Mouse (Mus musculus): ENCODE data around the gene Fam72a. TPM values are rescaled to one million over a fixed set of nuclear protein-coding genes. Genes with fewer than 3 reads are reported as not detected.

The Fam72a gene
- polyA plus RNA-seq, 1 experiment from 2014 or later: 2.5 TPM

DNA sequence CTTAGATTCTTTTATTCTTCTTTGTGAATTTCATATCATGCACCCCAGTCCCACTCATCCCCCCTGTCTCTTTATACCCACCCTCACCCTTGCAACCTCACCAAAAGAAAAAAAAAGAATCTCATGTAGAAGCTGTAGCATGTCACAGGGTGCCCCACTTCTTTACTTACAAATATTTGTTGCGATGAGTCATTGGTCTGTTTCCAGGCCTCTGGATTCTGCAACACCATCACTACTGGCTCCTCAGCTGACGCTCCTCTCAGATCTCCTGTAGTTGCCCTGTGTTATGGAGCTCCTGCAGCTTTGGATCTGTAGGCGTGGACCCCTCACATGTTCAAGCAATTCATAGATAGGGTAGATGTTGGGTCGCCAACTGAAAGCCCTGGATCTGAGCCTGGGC is 12.1 kb downstream of the Fam72a start:
- 93% methylated on average over 4 of the region's 4 CpGs for WGBS
- no peak overlapping the region for H3K9ac ChIP-seq
- H3K9me3 ChIP-seq: no peaks in the 10 kb centered on the region
- peaks cover 15% of the 10 kb centered on the region for H3K4me1 ChIP-seq
- H3K27ac ChIP-seq: no peak overlapping the region
- no peak overlapping the region for H3K4me2 ChIP-seq (replicated peaks)
- H3K36me3 ChIP-seq: no peaks in the 10 kb centered on the region
- H3K4me3 ChIP-seq: no peak overlapping the region
- no peaks in the 10 kb centered on the region for H3K27me3 ChIP-seq
- ATAC-seq (ENCODE audit: low FRiP score, low read depth): no peak

DNA sequence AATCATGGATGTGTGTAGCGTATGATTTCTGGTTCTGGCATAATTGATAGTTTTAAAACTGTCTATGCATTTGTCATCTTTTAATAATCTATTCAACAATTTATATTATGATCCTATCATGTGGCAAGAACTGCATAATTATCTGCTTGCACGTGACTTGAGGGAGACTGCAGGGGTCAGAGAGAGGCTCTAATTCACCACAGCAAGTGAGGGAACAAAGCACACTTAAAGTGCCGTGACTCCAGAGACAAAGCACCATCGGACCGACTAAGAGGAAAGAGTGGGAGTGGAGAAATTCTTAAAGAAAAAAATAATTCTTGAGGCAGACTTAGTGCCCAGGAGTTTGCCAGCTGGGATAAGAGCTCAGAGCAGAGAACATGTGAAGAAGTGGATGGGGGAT is 13.1 kb downstream of the Fam72a start:
- H3K4me1 ChIP-seq: peaks cover 15% of the 10 kb centered on the region
- H3K4me2 ChIP-seq (replicated peaks): no peak overlapping the region
- 71% methylated on average over 5 of the region's 5 CpGs for WGBS
- no peak overlapping the region for H3K4me3 ChIP-seq
- no peaks in the 10 kb centered on the region for H3K27me3 ChIP-seq
- no peak for ATAC-seq (ENCODE audit: low FRiP score, low read depth)
- no peak overlapping the region for H3K9ac ChIP-seq
- no peaks in the 10 kb centered on the region for H3K9me3 ChIP-seq
- no peak overlapping the region for H3K27ac ChIP-seq
- no peaks in the 10 kb centered on the region for H3K36me3 ChIP-seq

DNA sequence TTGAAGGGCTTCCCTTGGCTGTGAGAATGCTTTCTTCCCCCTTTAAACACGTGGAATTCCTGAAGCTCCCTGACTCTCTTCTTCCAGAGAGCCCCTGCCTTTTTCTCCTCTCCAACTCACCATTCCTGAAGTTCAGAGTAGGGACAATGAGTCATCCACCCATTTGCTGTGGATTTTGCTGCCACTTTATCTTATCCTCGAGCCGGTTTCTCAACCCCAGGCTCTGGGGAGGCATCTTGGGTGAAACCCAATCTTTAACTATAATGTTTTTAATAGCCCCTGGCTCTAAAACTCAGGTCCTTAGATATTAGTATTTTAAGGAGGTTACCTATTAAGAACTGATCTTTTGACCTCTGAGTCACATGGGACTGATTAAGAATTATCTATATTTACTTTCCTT is 13.7 kb downstream of the Fam72a start:
- ATAC-seq (ENCODE audit: low FRiP score, low read depth): no peak
- H3K4me3 ChIP-seq: no peak overlapping the region
- no peaks in the 10 kb centered on the region for H3K36me3 ChIP-seq
- H3K9me3 ChIP-seq: no peaks in the 10 kb centered on the region
- 37% methylated on average over 3 of the region's 3 CpGs for WGBS
- H3K4me1 ChIP-seq: peaks cover 15% of the 10 kb centered on the region
- H3K27ac ChIP-seq: peak overlapping the region; percentile 55; the same call in 1 of the 2 replicates
- H3K27me3 ChIP-seq: no peaks in the 10 kb centered on the region
- H3K4me2 ChIP-seq (replicated peaks): no peak overlapping the region
- no peak overlapping the region for H3K9ac ChIP-seq

DNA sequence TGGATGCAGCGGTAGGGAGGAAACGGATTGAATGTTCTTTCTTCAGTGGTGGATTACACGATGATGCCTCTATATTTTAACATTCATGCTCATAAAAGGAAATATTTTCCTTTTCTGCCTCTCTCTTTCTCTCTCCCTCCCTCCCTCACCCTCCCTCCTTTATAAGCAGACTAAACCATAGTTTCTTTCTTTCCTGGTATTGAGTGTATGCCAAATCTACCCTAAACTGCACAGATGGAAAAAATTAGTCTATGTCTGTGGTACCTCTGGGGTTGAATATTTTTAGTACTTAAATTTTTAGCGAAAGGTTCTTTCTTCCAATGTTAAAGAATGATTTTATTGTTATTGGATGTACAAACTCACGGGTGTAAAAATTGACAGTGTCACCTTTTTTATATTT is 14.2 kb downstream of the Fam72a start:
- no peaks in the 10 kb centered on the region for H3K9me3 ChIP-seq
- no peak overlapping the region for H3K4me2 ChIP-seq (replicated peaks)
- no peak for ATAC-seq (ENCODE audit: low FRiP score, low read depth)
- H3K9ac ChIP-seq: no peak overlapping the region
- no peaks in the 10 kb centered on the region for H3K27me3 ChIP-seq
- WGBS: 53% methylated on average over 5 of the region's 5 CpGs
- no peaks in the 10 kb centered on the region for H3K36me3 ChIP-seq
- no peak overlapping the region for H3K4me3 ChIP-seq
- H3K4me1 ChIP-seq: peaks cover 15% of the 10 kb centered on the region
- peak overlapping the region; percentile 55; the same call in 1 of the 2 replicates for H3K27ac ChIP-seq

DNA sequence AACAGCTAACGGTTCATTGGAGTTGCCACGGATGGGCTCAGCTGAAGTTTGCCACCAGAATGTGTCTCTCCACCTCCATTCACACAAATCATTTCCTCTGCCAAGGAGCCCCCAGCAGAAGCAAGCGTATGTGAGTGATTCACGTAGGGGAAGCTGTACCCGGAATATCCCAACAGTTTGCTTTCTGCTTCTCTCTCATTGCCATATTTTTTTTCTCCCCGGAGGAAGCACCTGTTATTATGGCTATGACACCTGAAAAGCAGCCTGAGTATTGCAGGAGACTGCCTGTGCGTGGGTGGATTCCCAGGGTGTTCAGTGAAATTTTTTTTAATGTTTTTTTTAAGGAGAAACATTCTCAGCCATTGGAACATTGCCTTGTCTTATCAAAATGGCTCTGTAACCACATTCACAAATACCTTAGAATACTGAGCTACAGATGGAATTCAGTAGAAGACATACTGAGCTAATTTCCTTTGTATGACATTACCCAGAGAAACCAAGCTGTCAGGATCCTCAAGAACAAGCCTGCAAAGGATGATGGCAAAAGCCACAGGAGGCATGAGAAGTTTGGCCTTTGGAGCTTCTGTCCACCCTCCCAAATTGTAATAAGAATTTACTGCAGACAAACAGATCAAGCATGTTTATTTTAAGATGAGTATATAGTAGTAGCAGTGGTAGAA is 16.3 kb downstream of the Fam72a start:
- Histone ChIP-seq H3K27me3 (no peaks in the 10 kb centered on the region), H3K4me2 (replicated peaks) (no peak overlapping the region), H3K4me3 (no peak overlapping the region), H3K9ac (no peak overlapping the region), H3K27ac (no peak overlapping the region), H3K4me1 (peaks cover 21% of the 10 kb centered on the region), H3K9me3 (no peaks in the 10 kb centered on the region), H3K36me3 (no peaks in the 10 kb centered on the region)
- 77% methylated on average over 7 of the region's 7 CpGs for WGBS
- ATAC-seq (ENCODE audit: low FRiP score, low read depth): no peak

DNA sequence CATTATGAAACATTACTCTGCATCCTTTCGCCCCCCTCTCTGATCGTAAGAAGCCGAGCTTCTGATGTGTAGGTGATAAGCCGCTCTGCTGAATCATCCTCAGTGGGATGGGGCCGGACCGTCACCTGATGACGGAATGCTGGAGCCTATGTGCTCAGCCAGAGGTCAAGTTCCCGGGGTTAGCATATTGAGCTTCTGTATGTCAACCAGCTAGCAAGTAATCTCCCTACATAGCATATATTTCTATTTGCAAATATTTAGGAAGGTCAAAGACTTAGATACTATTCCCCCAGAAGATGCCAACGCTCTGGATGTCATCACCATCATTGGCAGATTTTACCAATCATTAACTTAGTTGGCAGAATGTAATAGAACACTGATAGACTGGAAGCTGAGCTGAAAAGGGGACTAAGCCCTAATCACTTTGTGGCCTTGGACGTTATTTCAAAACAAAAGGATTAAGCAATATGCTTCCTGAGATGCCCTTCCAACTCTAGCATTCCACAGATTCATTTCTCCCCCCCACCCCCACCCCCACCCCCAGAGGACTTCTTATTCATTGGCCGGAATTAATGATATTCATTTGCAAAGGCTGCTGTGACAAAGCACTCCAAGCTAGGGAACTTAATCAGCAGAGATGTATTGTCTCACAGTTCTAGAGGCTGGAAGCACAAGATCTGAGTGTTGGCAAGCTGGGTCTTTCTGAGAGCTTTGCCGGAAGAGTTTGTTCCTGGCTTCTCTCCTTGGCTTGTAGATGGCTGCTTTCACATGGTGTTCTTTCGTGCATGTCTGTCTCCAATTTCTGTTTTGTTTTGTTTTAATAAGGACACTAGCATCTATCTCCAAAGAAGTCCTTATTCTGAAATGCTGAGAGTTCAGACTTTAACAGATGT is 19.3 kb downstream of the Fam72a start:
- Histone ChIP-seq H3K9me3 (no peaks in the 10 kb centered on the region), H3K36me3 (no peaks in the 10 kb centered on the region), H3K27me3 (no peaks in the 10 kb centered on the region), H3K27ac (no peak overlapping the region), H3K4me2 (replicated peaks) (no peak overlapping the region), H3K4me1 (peaks cover 13% of the 10 kb centered on the region), H3K9ac (no peak overlapping the region), H3K4me3 (no peak overlapping the region)
- ATAC-seq (ENCODE audit: low FRiP score, low read depth): no peak
- WGBS: 78% methylated on average over 13 of the region's 13 CpGs

DNA sequence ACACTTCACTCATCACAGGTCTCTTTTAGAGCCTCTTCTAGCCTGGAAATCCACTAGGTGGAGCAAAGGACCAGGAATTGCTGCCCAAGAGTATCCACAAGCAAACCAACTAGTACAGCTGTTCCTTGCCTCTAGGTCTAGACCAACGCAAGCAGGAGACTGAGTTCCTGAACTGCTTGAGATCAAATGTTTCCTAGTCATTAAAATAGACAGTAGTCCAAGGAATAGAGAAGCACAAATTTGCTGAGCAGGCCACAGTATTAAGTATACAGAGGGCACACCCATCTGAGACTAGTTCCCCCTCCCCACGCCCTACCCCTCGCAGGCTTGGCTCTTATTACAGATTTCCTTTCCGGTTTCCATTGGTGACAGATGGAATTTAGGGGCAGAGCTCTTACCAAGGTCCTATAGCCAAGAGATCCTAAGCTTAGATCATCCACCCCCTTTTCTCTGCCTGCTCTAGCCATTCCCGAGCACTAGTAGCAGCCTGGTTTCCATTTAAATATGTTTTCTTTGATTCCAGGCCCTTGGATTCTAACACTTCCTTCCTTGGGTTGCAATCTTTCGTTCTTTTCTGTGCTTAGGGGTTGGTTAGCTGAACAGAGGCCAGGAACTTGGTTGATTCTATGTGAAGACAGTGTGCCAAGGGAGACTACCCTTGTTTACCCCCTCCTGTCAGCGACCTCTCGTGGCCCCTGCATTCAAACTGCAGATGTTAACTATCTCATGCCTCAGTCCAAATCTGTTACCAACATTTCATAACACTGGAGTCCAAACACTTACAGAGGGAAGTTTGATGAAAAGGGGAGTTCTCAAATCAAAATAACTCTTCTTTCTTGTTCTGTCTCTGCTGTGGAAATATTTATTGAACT is 21.0 kb downstream of the Fam72a start:
- Histone ChIP-seq H3K9me3 (no peaks in the 10 kb centered on the region), H3K4me2 (replicated peaks) (peak overlapping the region; percentile 7; the same call in 1 of the 2 replicates), H3K4me3 (no peak overlapping the region), H3K36me3 (no peaks in the 10 kb centered on the region), H3K4me1 (peaks cover 6% of the 10 kb centered on the region), H3K9ac (no peak overlapping the region), H3K27ac (no peak overlapping the region), H3K27me3 (no peaks in the 10 kb centered on the region)
- WGBS: 38% methylated on average over 8 of the region's 8 CpGs
- ATAC-seq (ENCODE audit: low FRiP score, low read depth): peak; percentile 79

DNA sequence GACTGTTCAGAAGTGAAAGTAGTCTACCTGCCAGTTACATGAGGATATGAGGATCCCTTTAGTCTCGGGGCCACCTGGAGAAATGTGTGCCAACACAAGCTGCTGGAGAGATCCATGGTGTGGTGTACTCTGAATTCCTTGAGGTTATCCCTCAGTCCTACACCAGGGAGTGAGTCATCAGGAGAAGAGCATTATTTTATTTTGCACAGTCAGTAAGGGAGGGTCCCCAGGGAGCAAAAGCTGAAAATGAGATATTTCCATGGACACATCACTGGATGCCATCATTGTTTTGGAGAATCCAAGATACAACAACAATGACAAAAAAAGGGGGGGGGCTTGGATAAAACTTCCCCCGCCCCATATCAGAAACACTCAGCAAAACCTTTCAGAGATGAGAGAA is 24.3 kb downstream of the Fam72a start:
- no peaks in the 10 kb centered on the region for H3K36me3 ChIP-seq
- H3K27ac ChIP-seq: no peak overlapping the region
- H3K4me2 ChIP-seq (replicated peaks): no peak overlapping the region
- ATAC-seq (ENCODE audit: low FRiP score, low read depth): no peak
- peaks cover 10% of the 10 kb centered on the region for H3K4me1 ChIP-seq
- H3K4me3 ChIP-seq: no peak overlapping the region
- no peaks in the 10 kb centered on the region for H3K27me3 ChIP-seq
- 91% methylated on average over 2 of the region's 2 CpGs for WGBS
- no peaks in the 10 kb centered on the region for H3K9me3 ChIP-seq
- no peak overlapping the region for H3K9ac ChIP-seq

DNA sequence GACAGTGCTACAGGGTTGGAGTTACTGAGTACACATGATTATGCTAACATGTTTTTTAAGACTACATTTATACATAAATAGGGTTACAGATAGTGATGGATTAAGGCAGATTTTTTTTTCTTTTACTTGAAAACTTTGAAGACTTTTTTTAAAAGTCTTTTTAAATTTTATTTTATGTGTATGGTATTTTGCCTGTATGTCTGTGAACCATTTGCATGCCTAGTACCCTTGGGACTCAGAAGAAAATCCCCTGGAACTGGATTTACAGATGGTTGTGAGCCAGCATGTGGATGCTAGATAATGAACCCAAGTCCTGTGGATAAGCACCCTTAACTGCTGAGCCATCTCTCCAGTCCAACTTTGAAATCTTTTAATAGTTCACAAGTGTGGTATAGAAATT is 25.7 kb downstream of the Fam72a start:
- Histone ChIP-seq H3K27ac (no peak overlapping the region), H3K4me1 (peaks cover 10% of the 10 kb centered on the region), H3K4me3 (no peak overlapping the region), H3K9ac (no peak overlapping the region), H3K9me3 (no peaks in the 10 kb centered on the region), H3K4me2 (replicated peaks) (no peak overlapping the region), H3K27me3 (no peaks in the 10 kb centered on the region), H3K36me3 (no peaks in the 10 kb centered on the region)
- no peak for ATAC-seq (ENCODE audit: low FRiP score, low read depth)

DNA sequence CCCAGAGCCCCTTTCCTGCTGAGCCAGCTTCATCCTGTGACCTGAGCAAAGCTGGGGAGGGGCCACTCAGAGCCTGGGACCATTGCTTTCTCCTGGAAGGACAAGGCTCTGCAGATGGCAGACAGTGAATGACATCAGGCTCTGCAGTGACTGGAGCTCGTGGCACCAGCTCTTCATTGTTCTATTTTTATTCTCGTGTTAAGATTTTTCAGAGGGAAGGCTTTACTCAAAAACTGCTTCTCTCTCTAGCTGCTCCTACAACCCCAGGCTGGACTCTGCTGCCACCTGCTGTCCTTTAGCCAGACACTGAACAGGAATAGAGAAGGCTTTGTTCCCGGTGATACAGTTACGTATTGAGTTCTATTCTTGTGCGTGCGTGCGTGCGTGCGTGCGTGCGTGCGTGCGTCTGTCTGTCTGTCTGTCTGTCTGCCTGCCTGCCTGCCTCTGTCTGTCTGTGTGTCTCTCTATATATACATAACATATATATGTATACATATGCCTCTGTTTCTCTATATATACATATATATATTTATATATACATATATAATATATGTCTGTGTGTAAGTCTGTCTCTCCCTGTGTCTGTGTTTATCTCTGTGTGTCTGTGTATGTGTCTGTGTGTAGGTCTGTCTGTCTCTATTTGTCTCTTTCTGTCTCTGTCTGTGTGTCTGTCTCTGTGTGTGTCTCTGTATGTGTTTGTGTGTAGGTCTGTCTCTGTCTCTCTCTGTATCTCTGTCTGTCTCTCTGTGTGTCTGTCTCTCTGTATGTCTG is 27.5 kb downstream of the Fam72a start:
- 17% methylated on average over 13 of the region's 13 CpGs for WGBS
- Histone ChIP-seq H3K4me2 (replicated peaks) (peak overlapping the region; percentile 47), H3K9ac (peak overlapping the region; percentile 36; the same call in 1 of the 2 replicates), H3K4me3 (no peak overlapping the region), H3K27me3 (no peaks in the 10 kb centered on the region), H3K27ac (0 out of 2 replicates have a peak overlapping the region, but pooled peaks have one; percentile 8), H3K9me3 (no peaks in the 10 kb centered on the region), H3K36me3 (no peaks in the 10 kb centered on the region), H3K4me1 (peaks cover 4% of the 10 kb centered on the region; the same call in 1 of the 2 replicates)
- ATAC-seq (ENCODE audit: low FRiP score, low read depth): peak; percentile 91

DNA sequence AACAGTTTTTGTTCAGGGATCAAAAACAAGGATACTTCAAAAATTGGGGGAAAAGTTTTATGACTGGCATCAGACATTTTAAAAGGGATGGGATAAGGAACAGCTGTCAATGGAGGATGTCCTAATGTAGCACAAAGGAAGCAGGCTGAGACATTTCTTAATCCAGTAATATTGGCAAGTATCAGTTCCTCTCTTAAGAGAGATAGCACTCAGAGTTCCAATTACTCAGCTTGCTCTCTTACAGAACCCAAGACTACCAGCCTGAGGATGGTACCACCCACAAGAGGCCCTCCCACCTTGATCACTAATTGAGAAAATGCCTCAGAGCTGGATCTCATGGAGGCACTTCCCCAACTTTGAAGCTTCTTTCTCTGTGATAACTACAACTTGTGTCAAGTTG is 32.8 kb downstream of the Fam72a start:
- no peaks in the 10 kb centered on the region for H3K36me3 ChIP-seq
- H3K4me3 ChIP-seq: no peak overlapping the region
- no peak overlapping the region for H3K27ac ChIP-seq
- no peaks in the 10 kb centered on the region for H3K9me3 ChIP-seq
- ATAC-seq (ENCODE audit: low FRiP score, low read depth): no peak
- H3K4me2 ChIP-seq (replicated peaks): no peak overlapping the region
- H3K9ac ChIP-seq: no peak overlapping the region
- H3K4me1 ChIP-seq: no peaks in the 10 kb centered on the region
- H3K27me3 ChIP-seq: no peaks in the 10 kb centered on the region
